Mouse (Mus musculus): Measurements from ENCODE around the gene Spock2. TPM values are rescaled to one million over a fixed set of nuclear protein-coding genes. Genes with fewer than 3 reads are reported as not detected.

Gene Spock2
- polyA plus RNA-seq, 1 experiment: 63.9 TPM

GRCm38 (mm10) chr10:60115345-60116185, 9.5 kb downstream of the Spock2 start:
- TF ChIP-seq POLR2A (IDR thresholded peaks at IDR 0.05; ENCODE audit: control insufficient read depth, low read depth, low read length): 0 out of 2 replicates have a peak, but pooled peaks have one; percentile 37
- no peak for TF ChIP-seq CTCF (IDR thresholded peaks at IDR 0.05; ENCODE audit: control insufficient read depth, insufficient read depth, insufficient replicate concordance, low read depth, low read length)
- peak overlapping the region; percentile 88 for H3K4me3 ChIP-seq (ENCODE audit: control insufficient read depth, low read depth, low read length)
- peaks cover 29% of the 10 kb centered on the region for H3K4me1 ChIP-seq (ENCODE audit: control insufficient read depth, insufficient read depth, low read length)
- no peaks in the 10 kb centered on the region for H3K27me3 ChIP-seq (ENCODE audit: control insufficient read depth, insufficient read depth, low read length)
- no peaks in the 10 kb centered on the region; the same call in 1 of the 2 replicates for H3K36me3 ChIP-seq (ENCODE audit: control insufficient read depth, insufficient read depth, low read length)
- peak overlapping the region; percentile 32 for H3K27ac ChIP-seq (ENCODE audit: control insufficient read depth, insufficient read depth, low read depth, low read length)

DNA sequence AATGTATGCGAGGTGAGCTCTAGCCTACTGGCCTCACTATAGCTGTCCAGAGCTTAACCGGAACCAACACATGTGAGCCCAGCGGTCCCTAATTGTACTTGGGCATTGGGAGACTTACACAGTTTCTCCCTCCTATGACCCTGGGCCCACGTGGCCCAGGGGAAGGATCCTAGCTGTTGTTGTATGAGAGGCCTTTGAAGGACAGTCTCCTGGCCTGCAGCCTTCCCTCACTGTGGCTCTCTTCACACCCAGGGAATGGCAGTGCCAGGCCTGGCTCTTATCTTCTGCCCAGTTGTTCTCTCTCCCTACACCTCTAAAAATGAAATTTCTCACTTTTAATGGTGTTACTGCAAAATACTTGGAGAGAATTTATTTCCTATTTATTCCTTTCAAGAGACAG, 11.0 kb downstream of the Spock2 start:
- TF ChIP-seq CTCF (IDR thresholded peaks at IDR 0.05; ENCODE audit: control insufficient read depth, insufficient read depth, insufficient replicate concordance, low read depth, low read length): no peak
- no peak for TF ChIP-seq POLR2A (IDR thresholded peaks at IDR 0.05; ENCODE audit: control insufficient read depth, low read depth, low read length)
- H3K36me3 ChIP-seq (ENCODE audit: control insufficient read depth, insufficient read depth, low read length): no peaks in the 10 kb centered on the region; the same call in 1 of the 2 replicates
- H3K27ac ChIP-seq (ENCODE audit: control insufficient read depth, insufficient read depth, low read depth, low read length): no peak overlapping the region
- H3K27me3 ChIP-seq (ENCODE audit: control insufficient read depth, insufficient read depth, low read length): no peaks in the 10 kb centered on the region
- H3K4me3 ChIP-seq (ENCODE audit: control insufficient read depth, low read depth, low read length): peak overlapping the region; percentile 16
- peaks cover 29% of the 10 kb centered on the region for H3K4me1 ChIP-seq (ENCODE audit: control insufficient read depth, insufficient read depth, low read length)

- TF ChIP-seq CTCF (IDR thresholded peaks at IDR 0.05; ENCODE audit: control insufficient read depth, insufficient read depth, insufficient replicate concordance, low read depth, low read length): no peak
- TF ChIP-seq POLR2A (IDR thresholded peaks at IDR 0.05; ENCODE audit: control insufficient read depth, low read depth, low read length): no peak
- Histone ChIP-seq H3K4me3 (ENCODE audit: control insufficient read depth, low read depth, low read length) (no peak overlapping the region), H3K27ac (ENCODE audit: control insufficient read depth, insufficient read depth, low read depth, low read length) (no peak overlapping the region)
These were observed 12.4 kb downstream of the Spock2 start for GRCm38 (mm10) chr10:60118464-60118863.

GRCm38 (mm10) chr10:60120630-60121029, 14.6 kb downstream of the Spock2 start:
- Histone ChIP-seq H3K27ac (ENCODE audit: control insufficient read depth, insufficient read depth, low read depth, low read length) (no peak overlapping the region), H3K4me3 (ENCODE audit: control insufficient read depth, low read depth, low read length) (no peak overlapping the region), H3K4me1 (ENCODE audit: control insufficient read depth, insufficient read depth, low read length) (peaks cover 18% of the 10 kb centered on the region), H3K27me3 (ENCODE audit: control insufficient read depth, insufficient read depth, low read length) (no peaks in the 10 kb centered on the region), H3K36me3 (ENCODE audit: control insufficient read depth, insufficient read depth, low read length) (no peaks in the 10 kb centered on the region; the same call in 1 of the 2 replicates)
- TF ChIP-seq CTCF (IDR thresholded peaks at IDR 0.05; ENCODE audit: control insufficient read depth, insufficient read depth, insufficient replicate concordance, low read depth, low read length) (no peak), POLR2A (IDR thresholded peaks at IDR 0.05; ENCODE audit: control insufficient read depth, low read depth, low read length) (no peak)

More at GRCm38 (mm10) chr10:60118464-60118863, 12.4 kb downstream of the Spock2 start:
- Histone ChIP-seq H3K4me1 (ENCODE audit: control insufficient read depth, insufficient read depth, low read length) (peaks cover 23% of the 10 kb centered on the region), H3K27me3 (ENCODE audit: control insufficient read depth, insufficient read depth, low read length) (no peaks in the 10 kb centered on the region), H3K36me3 (ENCODE audit: control insufficient read depth, insufficient read depth, low read length) (no peaks in the 10 kb centered on the region; the same call in 1 of the 2 replicates)

DNA sequence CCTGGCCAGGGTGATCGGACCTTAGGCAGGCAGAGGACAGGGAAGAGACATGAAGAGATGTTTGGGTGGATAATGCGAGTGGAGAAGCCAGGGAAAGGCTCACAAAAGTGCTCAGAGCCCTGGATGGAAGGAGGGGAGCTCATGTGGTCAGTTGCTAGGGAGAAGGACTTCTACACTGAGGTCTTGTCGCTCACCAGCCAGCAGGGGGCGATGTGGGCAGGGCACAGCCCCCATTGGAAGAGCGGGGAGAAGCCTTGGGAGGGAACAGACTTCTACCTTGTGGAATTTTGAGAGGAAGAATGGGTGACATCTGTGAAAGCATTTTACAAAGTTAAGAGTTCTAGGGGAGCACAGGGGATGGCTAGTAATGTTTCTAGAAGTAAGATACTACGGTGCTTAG, 18.1 kb downstream of the Spock2 start:
- Histone ChIP-seq H3K36me3 (ENCODE audit: control insufficient read depth, insufficient read depth, low read length) (peaks cover 2% of the 10 kb centered on the region; the same call in 1 of the 2 replicates), H3K4me1 (ENCODE audit: control insufficient read depth, insufficient read depth, low read length) (peaks cover 10% of the 10 kb centered on the region)

DNA sequence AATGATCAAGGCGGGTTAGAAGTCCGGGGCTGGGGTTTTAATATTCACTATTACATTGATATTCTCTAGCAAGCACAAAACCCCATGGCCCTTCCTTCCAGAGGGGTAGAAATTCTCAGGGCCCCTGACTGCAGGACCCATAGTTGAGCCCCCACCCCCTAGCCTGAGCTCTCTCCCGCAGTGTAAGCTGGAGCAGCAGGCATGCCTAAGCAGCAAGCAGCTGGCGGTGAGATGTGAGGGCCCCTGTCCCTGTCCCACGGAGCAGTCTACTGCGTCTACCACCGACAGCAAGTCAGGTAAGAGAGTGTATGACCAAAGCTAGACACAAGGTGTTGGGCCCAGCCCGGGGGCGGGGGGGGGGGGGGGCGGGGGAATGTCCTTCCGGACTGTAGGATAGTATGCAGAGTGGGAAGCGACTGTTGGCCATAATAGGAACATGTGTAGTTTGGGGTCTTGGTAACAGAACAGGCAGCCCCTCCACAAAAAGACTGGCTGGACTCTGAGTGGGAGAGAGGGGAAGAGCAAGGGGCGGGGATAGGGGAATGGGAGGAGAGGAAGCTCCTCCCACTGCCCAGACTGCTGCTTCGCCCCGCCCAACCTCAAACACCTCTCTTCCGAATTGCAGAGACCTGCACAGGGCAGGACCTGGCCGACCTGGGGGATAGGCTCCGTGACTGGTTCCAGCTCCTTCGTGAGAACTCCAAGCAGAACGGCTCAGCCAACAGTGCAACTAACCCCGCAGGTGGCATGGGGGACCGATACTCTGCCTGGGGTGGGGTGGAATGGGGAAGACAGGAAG, 19.7 kb downstream of the Spock2 start:
- no peak overlapping the region for H3K27ac ChIP-seq (ENCODE audit: control insufficient read depth, insufficient read depth, low read depth, low read length)
- TF ChIP-seq POLR2A (IDR thresholded peaks at IDR 0.05; ENCODE audit: control insufficient read depth, low read depth, low read length) (no peak), CTCF (IDR thresholded peaks at IDR 0.05; ENCODE audit: control insufficient read depth, insufficient read depth, insufficient replicate concordance, low read depth, low read length) (no peak)

More for the DNA sequence above, 18.1 kb downstream of the Spock2 start:
- Histone ChIP-seq H3K27me3 (ENCODE audit: control insufficient read depth, insufficient read depth, low read length) (no peaks in the 10 kb centered on the region), H3K4me3 (ENCODE audit: control insufficient read depth, low read depth, low read length) (no peak overlapping the region), H3K27ac (ENCODE audit: control insufficient read depth, insufficient read depth, low read depth, low read length) (no peak overlapping the region)
- TF ChIP-seq POLR2A (IDR thresholded peaks at IDR 0.05; ENCODE audit: control insufficient read depth, low read depth, low read length) (no peak), CTCF (IDR thresholded peaks at IDR 0.05; ENCODE audit: control insufficient read depth, insufficient read depth, insufficient replicate concordance, low read depth, low read length) (peak; percentile 87; the same call in 1 of the 2 replicates)

GRCm38 (mm10) chr10:60128287-60128686, 22.3 kb downstream of the Spock2 start:
- H3K4me1 ChIP-seq (ENCODE audit: control insufficient read depth, insufficient read depth, low read length): peaks cover 10% of the 10 kb centered on the region
- no peak for TF ChIP-seq CTCF (IDR thresholded peaks at IDR 0.05; ENCODE audit: control insufficient read depth, insufficient read depth, insufficient replicate concordance, low read depth, low read length)
- TF ChIP-seq POLR2A (IDR thresholded peaks at IDR 0.05; ENCODE audit: control insufficient read depth, low read depth, low read length): no peak
- H3K27me3 ChIP-seq (ENCODE audit: control insufficient read depth, insufficient read depth, low read length): no peaks in the 10 kb centered on the region
- H3K36me3 ChIP-seq (ENCODE audit: control insufficient read depth, insufficient read depth, low read length): peaks cover 2% of the 10 kb centered on the region; the same call in 1 of the 2 replicates
- no peak overlapping the region for H3K4me3 ChIP-seq (ENCODE audit: control insufficient read depth, low read depth, low read length)
- no peak overlapping the region for H3K27ac ChIP-seq (ENCODE audit: control insufficient read depth, insufficient read depth, low read depth, low read length)

More for the DNA sequence above, 19.7 kb downstream of the Spock2 start:
- no peaks in the 10 kb centered on the region for H3K27me3 ChIP-seq (ENCODE audit: control insufficient read depth, insufficient read depth, low read length)
- H3K36me3 ChIP-seq (ENCODE audit: control insufficient read depth, insufficient read depth, low read length): peaks cover 2% of the 10 kb centered on the region; the same call in 1 of the 2 replicates
- H3K4me3 ChIP-seq (ENCODE audit: control insufficient read depth, low read depth, low read length): peak overlapping the region; percentile 36; the same call in 1 of the 2 replicates
- peaks cover 10% of the 10 kb centered on the region for H3K4me1 ChIP-seq (ENCODE audit: control insufficient read depth, insufficient read depth, low read length)
